ENCODE assay signal across 14 mouse cellular contexts in the genomic region with DNA sequence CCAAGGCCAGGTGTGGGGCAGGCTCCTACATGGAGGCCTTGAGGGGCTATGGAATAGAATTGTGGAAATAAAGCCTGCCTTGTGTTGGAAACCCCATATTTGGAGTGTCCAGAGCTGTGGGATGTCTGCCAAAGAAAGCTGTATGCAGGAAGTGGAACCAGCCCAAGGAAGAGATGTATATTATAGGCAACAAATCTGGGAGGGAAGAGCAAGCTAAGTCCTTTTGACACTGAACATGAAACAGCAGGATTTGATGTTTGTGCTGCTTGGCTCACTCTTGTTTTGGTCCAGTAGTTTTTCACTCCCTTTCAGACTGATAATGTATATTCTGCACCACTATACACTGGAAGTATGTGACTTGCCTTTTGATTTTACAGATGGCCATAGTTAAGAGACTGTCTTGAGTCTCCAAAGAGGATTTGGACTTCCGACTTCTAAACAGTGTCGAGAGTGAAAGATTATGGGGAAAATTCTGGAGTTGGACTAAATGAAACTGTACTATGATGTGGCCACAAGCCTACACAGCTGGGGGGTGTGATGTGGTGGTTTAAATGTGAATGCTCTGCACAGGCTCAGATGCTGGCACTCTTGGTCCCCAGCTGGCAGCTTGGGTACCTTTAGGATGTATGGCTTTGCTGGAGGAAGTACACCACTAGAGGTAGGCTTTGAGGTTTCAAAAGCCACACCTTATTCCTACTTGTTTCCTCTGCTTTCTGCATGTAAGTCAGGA. TPM values are rescaled to one million over a fixed set of nuclear protein-coding genes. Genes with fewer than 3 reads are reported as not detected.
DNase-seq lines count a peak whose midpoint lies in the region; ATAC-seq and TF ChIP-seq lines count a peak whose summit lies in the region.
"Had no signal": no experiment of that assay in that cellular context is flagged by ENCODE, and none has a peak within 500 bp of the region (broad histone marks: within the 10 kb centered on the region; RNA-seq: fewer than 3 reads in every experiment).

No protein-coding gene starts in this region.

- no peaks in the 10 kb centered on the region for H3K9me3 ChIP-seq in lung, embryonic 15.5 days
- no peaks in the 10 kb centered on the region for H3K9me3 ChIP-seq in intestine, embryonic 15.5 days
- H3K9me3 ChIP-seq in stomach, embryonic 15.5 days: no peaks in the 10 kb centered on the region

- peak; percentile 28 for DNase-seq in heart, postnatal 4 days
- DNase-seq in heart, adult 2 months: no peak
- no peak for DNase-seq in lung, adult 2 months
- DNase-seq in cerebellum, adult 18-20 months: no peak
- no peak for DNase-seq in left cerebral cortex, adult 11 months (ENCODE audit: low spot score)
- DNase-seq: cerebellum, adult 11-12 months; heart, adult 18-20 months; thymus, postnatal 4 days had no signal

- H3K27me3 ChIP-seq in heart, adult 2 months (ENCODE audit: control insufficient read depth, insufficient read depth, low read length): no peaks in the 10 kb centered on the region
- H3K27me3 ChIP-seq in lung, embryonic 15.5 days: no peaks in the 10 kb centered on the region
- no peaks in the 10 kb centered on the region for H3K27me3 ChIP-seq in intestine, embryonic 15.5 days (replicated peaks)
- no peaks in the 10 kb centered on the region for H3K27me3 ChIP-seq in stomach, embryonic 15.5 days (replicated peaks)

- intact Hi-C loops in heart, adult 2 months (cut with DNase I): no loop called here

- TF ChIP-seq CTCF in heart, adult 2 months (IDR thresholded peaks at IDR 0.05): no peak
- no peak for TF ChIP-seq CTCF in lung, adult 2 months (IDR thresholded peaks at IDR 0.05; ENCODE audit: insufficient read depth, low read length)

- H3K4me3 ChIP-seq in heart, adult 2 months: no peak overlapping the region
- no peak overlapping the region for H3K4me3 ChIP-seq in lung, embryonic 15.5 days
- no peak overlapping the region for H3K4me3 ChIP-seq in lung, adult 2 months (replicated peaks; ENCODE audit: extremely low read depth, low read depth, low read length)
- H3K4me3 ChIP-seq in intestine, embryonic 15.5 days (replicated peaks): no peak overlapping the region
- no peak overlapping the region for H3K4me3 ChIP-seq in stomach, embryonic 15.5 days (replicated peaks)

- H3K4me2 ChIP-seq in lung, embryonic 15.5 days: no peak overlapping the region
- no peak overlapping the region for H3K4me2 ChIP-seq in intestine, embryonic 15.5 days (replicated peaks)
- H3K4me2 ChIP-seq in stomach, embryonic 15.5 days: no peak overlapping the region

- H3K36me3 ChIP-seq in heart, adult 2 months (ENCODE audit: control insufficient read depth, insufficient read depth, low read length): no peaks in the 10 kb centered on the region
- no peaks in the 10 kb centered on the region for H3K36me3 ChIP-seq in lung, embryonic 15.5 days
- no peaks in the 10 kb centered on the region for H3K36me3 ChIP-seq in intestine, embryonic 15.5 days
- H3K36me3 ChIP-seq in stomach, embryonic 15.5 days: no peaks in the 10 kb centered on the region

- H3K79me2 ChIP-seq in heart, adult 2 months (replicated peaks; ENCODE audit: control insufficient read depth, insufficient read depth, low read length): no peaks in the 10 kb centered on the region

- no peak for TF ChIP-seq EP300 in heart, adult 2 months (IDR thresholded peaks at IDR 0.05; ENCODE audit: insufficient read depth, low read depth, low read length)

- no peak overlapping the region for H3K27ac ChIP-seq in heart, adult 2 months
- peak overlapping the region; percentile 46 for H3K27ac ChIP-seq in lung, embryonic 15.5 days
- H3K27ac ChIP-seq in intestine, embryonic 15.5 days: peak overlapping the region; percentile 63
- H3K27ac ChIP-seq in stomach, embryonic 15.5 days: peak overlapping the region; percentile 83

- no peak overlapping the region for H3K9ac ChIP-seq in heart, adult 2 months (ENCODE audit: low read depth, low read length)
- H3K9ac ChIP-seq in lung, embryonic 15.5 days: no peak overlapping the region
- no peak overlapping the region for H3K9ac ChIP-seq in intestine, embryonic 15.5 days
- no peak overlapping the region for H3K9ac ChIP-seq in stomach, embryonic 15.5 days

- H3K4me1 ChIP-seq in heart, adult 2 months (ENCODE audit: control insufficient read depth, insufficient read depth, low read length): peaks cover 3% of the 10 kb centered on the region; the same call in 1 of the 2 replicates
- peaks cover 15% of the 10 kb centered on the region for H3K4me1 ChIP-seq in lung, embryonic 15.5 days
- no peaks in the 10 kb centered on the region for H3K4me1 ChIP-seq in lung, adult 2 months (ENCODE audit: control insufficient read depth, insufficient read depth, low read length)
- H3K4me1 ChIP-seq in intestine, embryonic 15.5 days (replicated peaks): peaks cover 7% of the 10 kb centered on the region; the same call in 1 of the 2 replicates
- 0 out of 2 replicates have a peak, but pooled peaks cover 11% of the 10 kb centered on the region for H3K4me1 ChIP-seq in stomach, embryonic 15.5 days

- no peak for TF ChIP-seq POLR2A in heart, adult 2 months (IDR thresholded peaks at IDR 0.05; ENCODE audit: insufficient read depth, low read depth, low read length)
- TF ChIP-seq POLR2A in lung, adult 2 months (IDR thresholded peaks at IDR 0.05; ENCODE audit: borderline replicate concordance, extremely low read depth, low read depth, low read length): no peak

- WGBS in heart, adult 2 months: 59% methylated on average over 2 of the region's 2 CpGs
- 46% methylated on average over 2 of the region's 2 CpGs for WGBS in lung, embryonic 15.5 days
- 69% methylated on average over 2 of the region's 2 CpGs for WGBS in lung, adult 2 months
- 41% methylated on average over 2 of the region's 2 CpGs for WGBS in intestine, embryonic 15.5 days
- 55% methylated on average over 2 of the region's 2 CpGs for WGBS in stomach, embryonic 15.5 days

- ATAC-seq in lung, embryonic 15.5 days (ENCODE audit: borderline replicate concordance, extremely low read depth, low FRiP score, low TSS enrichment): peak; percentile 88; the same call in 1 of the 2 replicates
- peak; percentile 78 for ATAC-seq in intestine, embryonic 15.5 days
- peak; percentile 69 for ATAC-seq in stomach, embryonic 15.5 days (ENCODE audit: insufficient read depth, low FRiP score, low read depth)
- ATAC-seq: activated CD4-positive, CD25-positive, alpha-beta regulatory T cell, adult 4 months had no signal

RNA-seq across cellular contexts. Expression of a gene that starts 25.4 kb away (rescaled TPM):
- total RNA-seq in heart, postnatal 4 days (2021): 100 to 1,000 TPM; 160 to 233 TPM
- 100 to 1,000 TPM in 1 of 2 experiments, 10 to 100 TPM in 1; 62.8 to 108 TPM for total RNA-seq in heart, adult 2 months (2021)
- 93.2 and 141 TPM in 2 replicates for polyA plus RNA-seq in heart, adult 2 months (2012; rRNA removed)
- polyA plus RNA-seq in lung, embryonic 15.5 days (2015; fragmentation: Nextera tagmentation; extraction: Ambion mirVana): 14.1 and 14.3 TPM in 2 replicates
- 199 and 433 TPM in 2 replicates for polyA plus RNA-seq in lung, adult 2 months (2012; rRNA removed)
- polyA plus RNA-seq in intestine, embryonic 15.5 days (2015; fragmentation: Nextera tagmentation; extraction: Ambion mirVana): 9.3 and 10.1 TPM in 2 replicates
- polyA plus RNA-seq in stomach, embryonic 15.5 days (2015; fragmentation: Nextera tagmentation; extraction: Ambion mirVana): 11.4 and 15.6 TPM in 2 replicates
- total RNA-seq: megakaryocyte-erythroid progenitor cell, adult 5-6 weeks; monocyte, adult 5-6 weeks had no signal
- polyA plus RNA-seq: activated CD4-positive, CD25-positive, alpha-beta regulatory T cell, adult 4 months had no signal
